Mouse (Mus musculus) liver, embryonic 14.5 days (tissue): ENCODE measurements around the gene Arhgap21. TPM values are rescaled to one million over a fixed set of nuclear protein-coding genes. Genes with fewer than 3 reads are reported as not detected.
"Not testable (repeated sequence)": the region's sequence is repeated elsewhere in the genome, so short reads cannot be mapped to it uniquely, and the experiment has no call there.

Experiments
- ATAC-seq: fragments of 200-750 bp; cut with Nextera tagmentation; 2 replicates; pipeline ENCODE4 v1.8.0; 2017; ENCODE audit warnings: moderate number of reproducible peaks, mild to moderate bottlenecking, moderate library complexity; ENCODE audit not compliant: insufficient read depth
- DNase-seq, 3 experiments: peaks; one replicate each; pipeline ENCODE4 v3.0.0-alpha.2; 2012 to 2013; ENCODE audit warnings: low read depth in 3 of 3, low spot score in 3 of 3
- H3K27ac ChIP-seq: fragments of 300-500 bp; sonication (generic); 2 replicates; pipeline ENCODE4 v1.5.1; 2014; ENCODE audit warnings: moderate library complexity, mild to moderate bottlenecking, control low read depth, inconsistent platforms
- H3K27me3 ChIP-seq: fragments of 300-500 bp; sonication (generic); 2 replicates; pipeline ENCODE4 v1.6.1; 2014; ENCODE audit warnings: mild to moderate bottlenecking, low read length, moderate library complexity; ENCODE audit not compliant: control insufficient read depth, insufficient read depth
- H3K36me3 ChIP-seq: fragments of 300-500 bp; sonication (generic); replicated peaks from 2 replicates; pipeline ENCODE4 v1.6.1; 2014; ENCODE audit warnings: low read depth; ENCODE audit not compliant: control insufficient read depth, insufficient read depth
- H3K4me1 ChIP-seq, 2 experiments: fragments of 200-500 bp in 1 of 2; fragments of 300-500 bp in 1 of 2; sonication (generic) in 1 of 2; replicated peaks; 2 replicates each; pipeline ENCODE4 v1.6.1; 2012 to 2014; ENCODE audit warnings: antibody characterized with exemption in 1 of 2, inconsistent platforms in 1 of 2, low read length in 1 of 2; ENCODE audit not compliant: control insufficient read depth in 2 of 2, insufficient read depth in 2 of 2
- H3K4me2 ChIP-seq: fragments of 300-500 bp; sonication (generic); 2 replicates; pipeline ENCODE4 v1.6.1; 2014; ENCODE audit warnings: low read depth, mild to moderate bottlenecking, control low read depth, moderate library complexity
- H3K4me3 ChIP-seq, 2 experiments: fragments of 200-500 bp in 1 of 2; fragments of 300-500 bp in 1 of 2; sonication (generic) in 1 of 2; 2 replicates each; pipeline ENCODE4 v1.5.1; 2012 to 2014; ENCODE audit warnings: low read depth in 2 of 2, low read length in 2 of 2, mild to moderate bottlenecking in 2 of 2, control low read depth in 1 of 2, inconsistent platforms in 1 of 2, moderate library complexity in 1 of 2; ENCODE audit not compliant: insufficient read depth in 1 of 2
- H3K9ac ChIP-seq: fragments of 300-500 bp; sonication (generic); replicated peaks from 2 replicates; pipeline ENCODE4 v1.6.1; 2014; ENCODE audit warnings: mild to moderate bottlenecking, control low read depth, moderate library complexity
- H3K9me3 ChIP-seq: fragments of 300-500 bp; sonication (generic); 2 replicates; pipeline ENCODE4 v1.6.1; 2016; ENCODE audit warnings: low read length, mixed read lengths; ENCODE audit not compliant: control insufficient read depth
- CTCF ChIP-seq: IDR thresholded peaks from 2 replicates; pipeline ENCODE4 v1.5.1; 2016; ENCODE audit warnings: antibody characterized with exemption, low read depth, control low read depth
- EP300 ChIP-seq: IDR thresholded peaks from 2 replicates; pipeline ENCODE4 v1.6.1; 2016; ENCODE audit warnings: antibody characterized with exemption, low read depth
- WGBS: fragments of 180-500 bp; shearing (Covaris S2); extraction: QIAGEN DNeasy Blood & Tissue Kit; methylation state at CpG from one replicate; pipeline ENCODE4 v1.1.7; 2014; ENCODE audit not compliant: insufficient replicate concordance; 5-methylcytosine and 5-hydroxymethylcytosine counted together
- polyA plus RNA-seq, 2 experiments: library from polyadenylated mRNA; depleted of rRNA in 1 of 2; stranded (reverse) in 1 of 2; unstranded in 1 of 2; fragments of >200 nt; fragmentation: Nextera tagmentation in 1 of 2; extraction: Ambion mirVana in 1 of 2; gene quantifications; 2 replicates each; pipeline versions ENCODE4 v1.2.1 to v1.2.3; 2012 to 2014

Gene Arhgap21
- polyA plus RNA-seq, 2 experiments = 8.4 to 10.9 TPM

DNA sequence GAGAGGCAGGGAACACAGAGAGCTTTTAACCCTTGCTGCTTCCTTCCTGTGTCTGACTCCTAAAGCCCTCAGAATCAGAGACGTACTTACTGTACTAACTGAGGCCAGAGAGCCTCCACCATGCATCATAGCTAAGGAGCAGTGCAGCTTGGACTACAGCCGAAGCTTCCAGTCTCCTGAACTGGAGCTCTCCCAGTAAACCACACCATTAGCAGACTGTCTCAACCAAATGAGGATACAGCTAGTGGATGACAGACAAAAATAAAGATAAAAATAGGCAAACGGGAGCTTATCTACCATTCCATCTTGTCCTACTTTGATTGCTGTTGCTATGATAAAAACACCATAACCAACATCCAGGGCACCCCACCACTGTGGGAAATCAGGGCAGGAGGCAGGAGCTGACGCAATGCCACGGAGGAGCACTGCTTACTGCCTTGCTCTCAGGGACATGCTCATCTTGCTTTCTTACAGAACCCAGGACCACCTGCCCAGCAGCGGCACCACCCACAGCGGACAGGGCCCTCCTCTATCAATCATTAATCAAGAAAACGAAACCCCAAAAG is 35.9 kb downstream of the Arhgap21 start:
- Histone ChIP-seq H3K27me3 (no peaks in the 10 kb centered on the region), H3K4me3 (no peak overlapping the region), H3K9me3 (no peaks in the 10 kb centered on the region), H3K4me2 (no peak overlapping the region), H3K9ac (no peak overlapping the region), H3K4me1 (peaks cover 6 to 8% of the 10 kb centered on the region in 2 experiments; a peak in 2 of 4 replicates), H3K36me3 (no peaks in the 10 kb centered on the region), H3K27ac (no peak overlapping the region)
- no peak for DNase-seq
- 63% methylated on average over 8 of the region's 8 CpGs for WGBS
- TF ChIP-seq CTCF (no peak), EP300 (no peak)
- no peak for ATAC-seq

- not testable (repeated sequence) for DNase-seq, H3K4me1 ChIP-seq
- 90% methylated on average over 3 of the region's 4 CpGs for WGBS
Measured at GRCm38 (mm10) chr2:20931761-20932160, 36.9 kb downstream of the Arhgap21 start.

GRCm38 (mm10) chr2:20928454-20928853 is 40.2 kb downstream of the Arhgap21 start:
- peaks cover 6% of the 10 kb centered on the region in 2 experiments; a peak in 2 of 4 replicates for H3K4me1 ChIP-seq
- ATAC-seq (no peak), DNase-seq (no peak)
- H3K9me3 ChIP-seq = no peaks in the 10 kb centered on the region
- no peak overlapping the region for H3K4me2 ChIP-seq
- H3K9ac ChIP-seq = no peak overlapping the region
- H3K36me3 ChIP-seq = no peaks in the 10 kb centered on the region
- H3K4me3 ChIP-seq = no peak overlapping the region
- no peak overlapping the region for H3K27ac ChIP-seq
- H3K27me3 ChIP-seq = no peaks in the 10 kb centered on the region
- TF ChIP-seq CTCF = no peak
- no peak for TF ChIP-seq EP300

More at GRCm38 (mm10) chr2:20931761-20932160, 36.9 kb downstream of the Arhgap21 start:
- H3K27me3 ChIP-seq, H3K4me3 ChIP-seq, H3K27ac ChIP-seq, H3K9me3 ChIP-seq, H3K9ac ChIP-seq, H3K4me2 ChIP-seq, H3K36me3 ChIP-seq, ATAC-seq: not testable (repeated sequence)

DNA sequence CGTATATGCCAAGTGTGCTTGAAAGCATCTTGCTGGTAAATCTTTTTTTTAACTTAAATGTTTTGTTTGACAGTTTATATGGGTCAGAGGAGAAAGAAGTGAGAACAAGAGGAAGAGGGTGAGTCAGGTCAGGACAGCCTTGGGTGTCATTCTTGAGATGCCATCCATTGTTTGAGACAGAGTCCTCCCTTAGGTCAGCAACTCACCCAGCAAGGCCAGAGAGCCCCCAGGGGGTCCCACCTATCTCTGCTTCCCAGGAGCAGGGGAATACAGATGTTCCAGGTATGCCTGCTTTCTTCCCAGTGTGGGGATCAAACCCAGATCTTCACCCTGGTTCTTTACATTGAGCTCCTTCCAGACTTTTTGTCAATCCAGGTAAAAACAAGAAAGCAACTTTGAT is 43.7 kb downstream of the Arhgap21 start:
- Histone ChIP-seq H3K9ac (no peak overlapping the region), H3K27ac (no peak overlapping the region), H3K27me3 (no peaks in the 10 kb centered on the region), H3K4me2 (no peak overlapping the region), H3K4me3 (no peak overlapping the region), H3K4me1 (no peaks in the 10 kb centered on the region; a peak in 1 of 4 replicates), H3K36me3 (no peaks in the 10 kb centered on the region), H3K9me3 (no peaks in the 10 kb centered on the region)
- DNase-seq (no peak), ATAC-seq (no peak)
- WGBS = 76% methylated on average over 1 of the region's 1 CpGs
- TF ChIP-seq EP300 (no peak), CTCF (no peak)

GRCm38 (mm10) chr2:20922366-20922765 is 46.3 kb downstream of the Arhgap21 start:
- Histone ChIP-seq H3K9ac (no peak overlapping the region), H3K27ac (no peak overlapping the region), H3K4me2 (no peak overlapping the region), H3K27me3 (no peaks in the 10 kb centered on the region), H3K9me3 (no peaks in the 10 kb centered on the region), H3K4me3 (no peak overlapping the region), H3K4me1 (no peaks in the 10 kb centered on the region; a peak in 1 of 4 replicates), H3K36me3 (no peaks in the 10 kb centered on the region)
- DNase-seq (no peak), ATAC-seq (no peak)
- WGBS = 24% methylated on average over 1 of the region's 1 CpGs
- no peak for TF ChIP-seq EP300
- no peak for TF ChIP-seq CTCF
